Mouse (Mus musculus) cerebellum, adult 2 months (tissue): ENCODE results near the gene Slc6a17. TPM values are rescaled to one million over a fixed set of nuclear protein-coding genes. Genes with fewer than 3 reads are reported as not detected.

Source experiments
- DNase-seq, 2 experiments: peaks; one replicate each; pipeline ENCODE4 v3.0.0; 2021
- H3K27ac ChIP-seq: fragments of 200-500 bp; 2 replicates; pipeline ENCODE4 v1.5.1; 2012; ENCODE audit warnings: low read length, control low read depth, inconsistent platforms; ENCODE audit not compliant: insufficient read depth
- H3K27me3 ChIP-seq: fragments of 200-500 bp; 2 replicates; pipeline ENCODE4 v1.6.1; 2012; ENCODE audit warnings: inconsistent platforms, mild to moderate bottlenecking, low read length, moderate library complexity; ENCODE audit not compliant: control insufficient read depth, insufficient read depth
- H3K4me1 ChIP-seq: fragments of 200-500 bp; 2 replicates; pipeline ENCODE4 v1.6.1; 2011; ENCODE audit warnings: low read length; ENCODE audit not compliant: control insufficient read depth, insufficient read depth
- H3K4me3 ChIP-seq: fragments of 200-500 bp; replicated peaks from 2 replicates; pipeline ENCODE3; 2011; ENCODE audit warnings: mild to moderate bottlenecking, low read depth, low read length, control low read depth; ENCODE audit not compliant: insufficient read depth
- CTCF ChIP-seq: fragments of 200-500 bp; IDR thresholded peaks from 2 replicates; pipeline ENCODE4 v1.5.1; 2011; ENCODE audit warnings: low read depth, mild to moderate bottlenecking, control low read depth, low read length, moderate library complexity, borderline replicate concordance; ENCODE audit not compliant: insufficient read depth
- POLR2A ChIP-seq: fragments of 200-500 bp; IDR thresholded peaks from 2 replicates; pipeline ENCODE4 v1.6.1; 2011; ENCODE audit warnings: low read length, control low read depth, borderline replicate concordance; ENCODE audit not compliant: insufficient read depth
- WGBS: fragments of 180-500 bp; shearing (Covaris S2); methylation state at CpG from one replicate; pipeline ENCODE4 v1.1.7; 2018; 5-methylcytosine and 5-hydroxymethylcytosine counted together
- polyA plus RNA-seq: library from polyadenylated mRNA; depleted of rRNA; stranded (reverse); fragments of >200 nt; gene quantifications from 2 replicates; pipeline ENCODE4 v1.2.3, GENCODE M21; 2012; rRNA removed

Slc6a17 gene
- 158 and 176 TPM in 2 replicates for polyA plus RNA-seq

- TF ChIP-seq CTCF (no peak), POLR2A (peak; percentile 51)
- under 1% methylated on average over 68 of the region's 68 CpGs for WGBS
These were observed at the start of gene Slc6a17 for GRCm38 (mm10) chr3:107517631-107518108. Slc6a17 (minus strand) TSS chr3:107518018.

GRCm38 (mm10) chr3:107565331-107565730 lies 47.5 kb upstream of the Slc6a17 start:
- Histone ChIP-seq H3K4me3 (no peak overlapping the region), H3K27me3 (no peaks in the 10 kb centered on the region; the same call in 1 of the 2 replicates), H3K4me1 (no peaks in the 10 kb centered on the region), H3K27ac (no peak overlapping the region)
- 79% methylated on average over 3 of the region's 3 CpGs for WGBS
- DNase-seq: no peak
- TF ChIP-seq POLR2A (no peak), CTCF (no peak)

More at GRCm38 (mm10) chr3:107517631-107518108, at the start of gene Slc6a17:
- peak; percentile 92 to 93 for DNase-seq
- H3K4me3 ChIP-seq: peak within 1 kb of the TSS; percentile 78
- H3K4me1 ChIP-seq: peaks cover 18% of the 10 kb centered on the region
- no peaks in the 10 kb centered on the region for H3K27me3 ChIP-seq
- H3K27ac ChIP-seq: peak within 1 kb of the TSS; percentile 99

- DNase-seq: no peak
- H3K27me3 ChIP-seq: no peaks in the 10 kb centered on the region; the same call in 1 of the 2 replicates
- no peak overlapping the region for H3K4me3 ChIP-seq
- TF ChIP-seq CTCF (no peak), POLR2A (no peak)
- 58% methylated on average over 4 of the region's 4 CpGs for WGBS
- H3K27ac ChIP-seq: no peak overlapping the region
- no peaks in the 10 kb centered on the region for H3K4me1 ChIP-seq
These were observed 46.1 kb upstream of the Slc6a17 start for GRCm38 (mm10) chr3:107563880-107564279.

GRCm38 (mm10) chr3:107562591-107562990 lies 44.8 kb upstream of the Slc6a17 start:
- H3K27me3 ChIP-seq: no peaks in the 10 kb centered on the region; the same call in 1 of the 2 replicates
- 47% methylated on average over 4 of the region's 4 CpGs for WGBS
- H3K4me3 ChIP-seq: no peak overlapping the region
- no peak overlapping the region for H3K27ac ChIP-seq
- peak in 1 of 2 experiments; percentile 32 for DNase-seq
- no peaks in the 10 kb centered on the region for H3K4me1 ChIP-seq
- TF ChIP-seq CTCF: no peak
- no peak for TF ChIP-seq POLR2A

GRCm38 (mm10) chr3:107562104-107562503 lies 44.3 kb upstream of the Slc6a17 start:
- H3K27me3 ChIP-seq: no peaks in the 10 kb centered on the region; the same call in 1 of the 2 replicates
- no peaks in the 10 kb centered on the region for H3K4me1 ChIP-seq
- DNase-seq: no peak
- no peak overlapping the region for H3K4me3 ChIP-seq
- no peak overlapping the region for H3K27ac ChIP-seq
- TF ChIP-seq CTCF: no peak
- TF ChIP-seq POLR2A: no peak
- WGBS: 80% methylated on average over 2 of the region's 2 CpGs

GRCm38 (mm10) chr3:107559183-107559582 lies 41.4 kb upstream of the Slc6a17 start:
- H3K4me1 ChIP-seq: no peaks in the 10 kb centered on the region
- peak; percentile 79 to 80 for DNase-seq
- H3K4me3 ChIP-seq: no peak overlapping the region
- WGBS: 2% methylated on average over 3 of the region's 3 CpGs
- H3K27ac ChIP-seq: no peak overlapping the region
- no peaks in the 10 kb centered on the region for H3K27me3 ChIP-seq
- no peak for TF ChIP-seq POLR2A
- peak; percentile 98 for TF ChIP-seq CTCF

- Histone ChIP-seq H3K27me3 (no peaks in the 10 kb centered on the region), H3K27ac (no peak overlapping the region), H3K4me3 (no peak overlapping the region), H3K4me1 (no peaks in the 10 kb centered on the region)
- no peak for TF ChIP-seq POLR2A
- TF ChIP-seq CTCF: no peak
- DNase-seq: no peak
- 55% methylated on average over 3 of the region's 3 CpGs for WGBS
These were observed 40.9 kb upstream of the Slc6a17 start for GRCm38 (mm10) chr3:107558740-107559139.

- no peak for DNase-seq
- Histone ChIP-seq H3K4me3 (no peak within 1 kb of the TSS), H3K27ac (no peak within 1 kb of the TSS), H3K27me3 (no peaks in the 10 kb centered on the region), H3K4me1 (no peaks in the 10 kb centered on the region)
- TF ChIP-seq POLR2A (no peak), CTCF (no peak)
- WGBS: 98% methylated on average over 2 of the region's 2 CpGs
These were observed 37.0 kb upstream of the Slc6a17 start, which contains the start of gene Ubl4b for GRCm38 (mm10) chr3:107554842-107555241. Ubl4b (minus strand) TSS chr3:107555073.
